Mouse (Mus musculus) kidney, adult 2 months (tissue): ENCODE measurements around the gene Spred3.

Experiments used
- CTCF ChIP-seq: fragments of 200-500 bp; conservative IDR thresholded peaks from 2 replicates; pipeline ENCODE4 v1.5.1; 2011; ENCODE audit warnings: low read depth, mild to moderate bottlenecking, control low read depth, low read length, moderate library complexity, mixed read lengths; ENCODE audit not compliant: insufficient read depth, insufficient read length
- POLR2A ChIP-seq: fragments of 200-500 bp; IDR thresholded peaks from one replicate; pipeline ENCODE4 v1.6.1; 2011; ENCODE audit warnings: low read depth, low read length, control low read depth

- TF ChIP-seq CTCF (no peak), POLR2A (no peak)
These were observed 44.0 kb upstream of the Spred3 start for GRCm38 (mm10) chr7:29214236-29214635.
